Mouse (Mus musculus) liver, adult 2 months (tissue): ENCODE measurements around the gene Syde2. TPM values are rescaled to one million over a fixed set of nuclear protein-coding genes. Genes with fewer than 3 reads are reported as not detected.

Experiments
- DNase-seq: peaks from one replicate; pipeline ENCODE4 v3.0.0-alpha.2; 2011; ENCODE audit warnings: low read depth, low spot score; ENCODE audit errors: extremely low read depth
- H3K27ac ChIP-seq: fragments of 200-500 bp; replicated peaks from 2 replicates; pipeline ENCODE4 v1.5.1; 2012; ENCODE audit warnings: low read depth, mild to moderate bottlenecking, control low read depth, inconsistent platforms, low read length; ENCODE audit not compliant: insufficient read depth
- H3K27me3 ChIP-seq: fragments of 200-500 bp; 2 replicates; pipeline ENCODE4 v1.6.1; 2012; ENCODE audit warnings: mild to moderate bottlenecking, moderate library complexity, low read length, inconsistent platforms; ENCODE audit not compliant: control insufficient read depth, insufficient read depth
- H3K36me3 ChIP-seq: fragments of 200-500 bp; 2 replicates; pipeline ENCODE4 v1.6.1; 2012; ENCODE audit warnings: low read length, inconsistent platforms; ENCODE audit not compliant: control insufficient read depth, insufficient read depth
- H3K4me1 ChIP-seq: fragments of 200-500 bp; 2 replicates; pipeline ENCODE4 v1.6.1; 2011; ENCODE audit warnings: low read length; ENCODE audit not compliant: control insufficient read depth, insufficient read depth
- H3K4me3 ChIP-seq: fragments of 200-500 bp; 2 replicates; pipeline ENCODE4 v1.5.1; 2011; ENCODE audit warnings: low read depth, mild to moderate bottlenecking, control low read depth, low read length, moderate library complexity; ENCODE audit not compliant: insufficient read depth
- H3K79me2 ChIP-seq: fragments of 200-500 bp; 2 replicates; pipeline ENCODE4 v1.6.1; 2012; ENCODE audit warnings: inconsistent platforms, mild to moderate bottlenecking, low read length, moderate library complexity; ENCODE audit not compliant: control insufficient read depth, insufficient read depth
- H3K9ac ChIP-seq: fragments of 200-500 bp; 2 replicates; pipeline ENCODE4 v1.6.1; 2012; ENCODE audit warnings: low read depth, mild to moderate bottlenecking, control low read depth, inconsistent platforms, low read length
- CTCF ChIP-seq: fragments of 200-500 bp; IDR thresholded peaks from 2 replicates; pipeline ENCODE4 v1.5.1; 2011; ENCODE audit warnings: low read depth, low read length, control low read depth
- POLR2A ChIP-seq: fragments of 200-500 bp; IDR thresholded peaks from 2 replicates; pipeline ENCODE4 v1.6.1; 2011; ENCODE audit warnings: low read length, control low read depth; ENCODE audit not compliant: insufficient read depth; ENCODE audit errors: extremely low read depth
- WGBS: fragments of 180-500 bp; shearing (Covaris S2); methylation state at CpG from one replicate; pipeline ENCODE4 v1.1.7; 2018; 5-methylcytosine and 5-hydroxymethylcytosine counted together
- polyA plus RNA-seq: library from polyadenylated mRNA; depleted of rRNA; stranded (reverse); fragments of >200 nt; gene quantifications from 2 replicates; pipeline ENCODE4 v1.2.3, GENCODE M21; 2012
- total RNA-seq: library from RNA; depleted of rRNA; stranded (reverse); fragments of >200 nt; gene quantifications from 2 replicates; pipeline ENCODE4 v1.2.3, GENCODE M21; 2014

Gene Syde2
- total and polyA plus RNA-seq, 2 experiments: 1.3 to 7.9 TPM

GRCm38 (mm10) chr3:146044977-146045376 lies 57.3 kb downstream of the Syde2 start:
- DNase-seq: no peak
- Histone ChIP-seq H3K79me2 (no peaks in the 10 kb centered on the region), H3K36me3 (no peaks in the 10 kb centered on the region), H3K27me3 (no peaks in the 10 kb centered on the region), H3K4me3 (no peak overlapping the region), H3K4me1 (no peaks in the 10 kb centered on the region), H3K27ac (no peak overlapping the region), H3K9ac (no peak overlapping the region)
- 64% methylated on average over 11 of the region's 11 CpGs for WGBS
- TF ChIP-seq POLR2A: no peak
- no peak for TF ChIP-seq CTCF

GRCm38 (mm10) chr3:146046076-146046475 lies 58.4 kb downstream of the Syde2 start:
- 81% methylated on average over 11 of the region's 11 CpGs for WGBS
- no peak for DNase-seq
- Histone ChIP-seq H3K4me1 (no peaks in the 10 kb centered on the region), H3K27me3 (no peaks in the 10 kb centered on the region), H3K9ac (no peak overlapping the region), H3K27ac (no peak overlapping the region), H3K4me3 (no peak overlapping the region), H3K79me2 (no peaks in the 10 kb centered on the region), H3K36me3 (no peaks in the 10 kb centered on the region)
- no peak for TF ChIP-seq POLR2A
- TF ChIP-seq CTCF: no peak

- H3K9ac ChIP-seq: no peak overlapping the region
- 29% methylated on average over 15 of the region's 15 CpGs for WGBS
Measured at GRCm38 (mm10) chr3:146047704-146048207, 60.1 kb downstream of the Syde2 start.

GRCm38 (mm10) chr3:146049951-146050350 lies 62.3 kb downstream of the Syde2 start:
- no peak overlapping the region for H3K4me3 ChIP-seq
- no peak for DNase-seq
- TF ChIP-seq POLR2A (no peak), CTCF (no peak)
- H3K79me2 ChIP-seq: no peaks in the 10 kb centered on the region
- 80% methylated on average over 5 of the region's 5 CpGs for WGBS
- no peaks in the 10 kb centered on the region for H3K4me1 ChIP-seq
- H3K36me3 ChIP-seq: no peaks in the 10 kb centered on the region
- H3K27ac ChIP-seq: no peak overlapping the region
- H3K9ac ChIP-seq: no peak overlapping the region
- H3K27me3 ChIP-seq: no peaks in the 10 kb centered on the region

More at GRCm38 (mm10) chr3:146047704-146048207, 60.1 kb downstream of the Syde2 start:
- Histone ChIP-seq H3K79me2 (no peaks in the 10 kb centered on the region), H3K4me1 (no peaks in the 10 kb centered on the region), H3K27me3 (no peaks in the 10 kb centered on the region), H3K4me3 (no peak overlapping the region), H3K27ac (no peak overlapping the region), H3K36me3 (no peaks in the 10 kb centered on the region)
- DNase-seq: no peak
- TF ChIP-seq CTCF (no peak), POLR2A (no peak)

- no peak for TF ChIP-seq CTCF
- TF ChIP-seq POLR2A: no peak
- Histone ChIP-seq H3K4me3 (no peak overlapping the region), H3K4me1 (no peaks in the 10 kb centered on the region), H3K27ac (no peak overlapping the region), H3K27me3 (no peaks in the 10 kb centered on the region), H3K36me3 (no peaks in the 10 kb centered on the region), H3K9ac (no peak overlapping the region), H3K79me2 (no peaks in the 10 kb centered on the region)
- WGBS: 64% methylated on average over 11 of the region's 11 CpGs
- DNase-seq: no peak
Measured at GRCm38 (mm10) chr3:146051277-146052007, 63.8 kb downstream of the Syde2 start.

GRCm38 (mm10) chr3:146053082-146053814 lies 65.6 kb downstream of the Syde2 start:
- H3K79me2 ChIP-seq: no peaks in the 10 kb centered on the region
- H3K36me3 ChIP-seq: no peaks in the 10 kb centered on the region
- H3K27me3 ChIP-seq: no peaks in the 10 kb centered on the region
- DNase-seq: no peak
- no peak overlapping the region for H3K27ac ChIP-seq
- no peaks in the 10 kb centered on the region for H3K4me1 ChIP-seq
- no peak overlapping the region for H3K4me3 ChIP-seq
- no peak for TF ChIP-seq POLR2A
- no peak for TF ChIP-seq CTCF
- H3K9ac ChIP-seq: no peak overlapping the region
- WGBS: 68% methylated on average over 6 of the region's 6 CpGs
